Mouse (Mus musculus) stomach, postnatal 0 days (tissue): Measurements from ENCODE around the gene Sez6l2. TPM values are rescaled to one million over a fixed set of nuclear protein-coding genes. Genes with fewer than 3 reads are reported as not detected.

Experiments used
- ATAC-seq: fragments of 200-750 bp; cut with Nextera tagmentation; 2 replicates; pipeline ENCODE4 v1.8.0; 2017; ENCODE audit not compliant: low FRiP score, low TSS enrichment
- DNase-seq: peaks from one replicate; pipeline ENCODE4 v3.0.0-alpha.2; 2016; ENCODE audit warnings: low spot score
- H3K27ac ChIP-seq: fragments of 300-500 bp; sonication (generic); replicated peaks from 2 replicates; pipeline ENCODE4 v1.5.1; 2014; ENCODE audit warnings: mild to moderate bottlenecking, control low read depth
- H3K27me3 ChIP-seq: fragments of 300-500 bp; sonication (generic); 2 replicates; pipeline ENCODE4 v1.6.1; 2014; ENCODE audit warnings: low read length; ENCODE audit not compliant: control insufficient read depth, insufficient read depth
- H3K36me3 ChIP-seq: fragments of 300-500 bp; sonication (generic); 2 replicates; pipeline ENCODE4 v1.6.1; 2014; ENCODE audit warnings: low read length, mixed read lengths; ENCODE audit not compliant: control insufficient read depth, insufficient read depth
- H3K4me1 ChIP-seq: fragments of 300-500 bp; sonication (generic); replicated peaks from 2 replicates; pipeline ENCODE4 v1.6.1; 2014; ENCODE audit warnings: antibody characterized with exemption; ENCODE audit not compliant: control insufficient read depth, insufficient read depth
- H3K4me2 ChIP-seq: fragments of 300-500 bp; sonication (generic); replicated peaks from 2 replicates; pipeline ENCODE4 v1.6.1; 2014; ENCODE audit warnings: low read depth, mild to moderate bottlenecking, control low read depth, moderate library complexity
- H3K4me3 ChIP-seq: fragments of 300-500 bp; sonication (generic); 2 replicates; pipeline ENCODE4 v1.5.1; 2014; ENCODE audit warnings: low read depth, low read length, control low read depth
- H3K9ac ChIP-seq: fragments of 300-500 bp; sonication (generic); 2 replicates; pipeline ENCODE4 v1.6.1; 2014; ENCODE audit warnings: mild to moderate bottlenecking, low read length, control low read depth, mixed read lengths
- H3K9me3 ChIP-seq: fragments of 300-500 bp; sonication (generic); 2 replicates; pipeline ENCODE4 v1.6.1; 2016; ENCODE audit warnings: low read length; ENCODE audit not compliant: control insufficient read depth
- CTCF ChIP-seq: IDR thresholded peaks from 2 replicates; pipeline ENCODE4 v1.5.1; 2016; ENCODE audit warnings: antibody characterized with exemption, low read depth, mild to moderate bottlenecking, moderate library complexity
- EP300 ChIP-seq: optimal IDR thresholded peaks from 2 replicates; pipeline ENCODE3; 2016; ENCODE audit warnings: antibody characterized with exemption
- WGBS: fragments of 180-500 bp; shearing (Covaris S2); extraction: QIAGEN DNeasy Blood & Tissue Kit; methylation state at CpG from one replicate; pipeline ENCODE4 v1.1.7; 2014; 5-methylcytosine and 5-hydroxymethylcytosine counted together
- polyA plus RNA-seq: library from polyadenylated mRNA; unstranded; fragments of >200 nt; fragmentation: Nextera tagmentation; extraction: Ambion mirVana; gene quantifications from 2 replicates; pipeline ENCODE4 v1.2.1, GENCODE M21; 2015

The Sez6l2 gene
- polyA plus RNA-seq, 1 experiment from 2014 or later = 1.5 TPM

- ATAC-seq = no peak
- H3K27me3 ChIP-seq = no peaks in the 10 kb centered on the region
- no peak overlapping the region for H3K4me2 ChIP-seq
- H3K9me3 ChIP-seq = no peaks in the 10 kb centered on the region
- no peaks in the 10 kb centered on the region for H3K36me3 ChIP-seq
- H3K4me1 ChIP-seq = 0 out of 2 replicates have a peak, but pooled peaks cover 10% of the 10 kb centered on the region
- H3K9ac ChIP-seq = no peak overlapping the region
- DNase-seq = no peak
- TF ChIP-seq EP300 (no peak), CTCF (no peak)
- WGBS = 83% methylated on average over 6 of the region's 6 CpGs
- H3K4me3 ChIP-seq = no peak overlapping the region
- H3K27ac ChIP-seq = peak overlapping the region; percentile 92; the same call in 1 of the 2 replicates
Observed at GRCm38 (mm10) chr7:127007313-127008024, 57.1 kb downstream of the Sez6l2 start.

GRCm38 (mm10) chr7:127008239-127009019 lies 58.1 kb downstream of the Sez6l2 start:
- WGBS = 22% methylated on average over 9 of the region's 9 CpGs
- Histone ChIP-seq H3K4me1 (0 out of 2 replicates have a peak, but pooled peaks cover 10% of the 10 kb centered on the region), H3K9me3 (no peaks in the 10 kb centered on the region), H3K4me3 (no peak overlapping the region), H3K27ac (peak overlapping the region; percentile 92), H3K9ac (peak overlapping the region; percentile 19), H3K27me3 (no peaks in the 10 kb centered on the region), H3K36me3 (no peaks in the 10 kb centered on the region), H3K4me2 (peak overlapping the region; percentile 2; the same call in 1 of the 2 replicates)
- ATAC-seq = peak; percentile 94
- DNase-seq = peak; percentile 86
- TF ChIP-seq CTCF = no peak
- TF ChIP-seq EP300 = peak; percentile 50

- WGBS = 74% methylated on average over 17 of the region's 17 CpGs
- Histone ChIP-seq H3K4me2 (no peak overlapping the region), H3K27ac (peak overlapping the region; percentile 92), H3K9ac (peak overlapping the region; percentile 19; the same call in 1 of the 2 replicates), H3K4me3 (no peak overlapping the region), H3K9me3 (no peaks in the 10 kb centered on the region), H3K27me3 (no peaks in the 10 kb centered on the region), H3K36me3 (no peaks in the 10 kb centered on the region), H3K4me1 (0 out of 2 replicates have a peak, but pooled peaks cover 10% of the 10 kb centered on the region)
- ATAC-seq (peak; percentile 13; the same call in 1 of the 2 replicates), DNase-seq (no peak)
- TF ChIP-seq CTCF (no peak), EP300 (no peak)
Observed at GRCm38 (mm10) chr7:127009307-127010085, 59.1 kb downstream of the Sez6l2 start.

GRCm38 (mm10) chr7:127011051-127011450 lies 60.7 kb downstream of the Sez6l2 start:
- H3K4me2 ChIP-seq = no peak overlapping the region
- TF ChIP-seq EP300 (no peak), CTCF (no peak)
- no peak overlapping the region for H3K9ac ChIP-seq
- H3K4me1 ChIP-seq = 0 out of 2 replicates have a peak, but pooled peaks cover 10% of the 10 kb centered on the region
- H3K36me3 ChIP-seq = no peaks in the 10 kb centered on the region
- 88% methylated on average over 2 of the region's 2 CpGs for WGBS
- ATAC-seq (no peak), DNase-seq (no peak)
- no peaks in the 10 kb centered on the region for H3K27me3 ChIP-seq
- no peak overlapping the region; the same call in 1 of the 2 replicates for H3K27ac ChIP-seq
- H3K9me3 ChIP-seq = no peaks in the 10 kb centered on the region
- no peak overlapping the region for H3K4me3 ChIP-seq

- DNase-seq = no peak
- 0 out of 2 replicates have a peak, but pooled peaks cover 10% of the 10 kb centered on the region for H3K4me1 ChIP-seq
- H3K27ac ChIP-seq = no peak overlapping the region; the same call in 1 of the 2 replicates
- H3K9me3 ChIP-seq = no peaks in the 10 kb centered on the region
- H3K27me3 ChIP-seq = no peaks in the 10 kb centered on the region
- 66% methylated on average over 2 of the region's 2 CpGs for WGBS
- H3K9ac ChIP-seq = no peak overlapping the region
- TF ChIP-seq EP300 = no peak
- no peak for TF ChIP-seq CTCF
- H3K4me3 ChIP-seq = no peak overlapping the region
- H3K36me3 ChIP-seq = no peaks in the 10 kb centered on the region
- H3K4me2 ChIP-seq = no peak overlapping the region
- no peak for ATAC-seq
Observed at GRCm38 (mm10) chr7:127011717-127012116, 61.4 kb downstream of the Sez6l2 start.
